Mouse (Mus musculus): ENCODE measurements around the gene Proser2. TPM values are rescaled to one million over a fixed set of nuclear protein-coding genes. Genes with fewer than 3 reads are reported as not detected.

Proser2 gene
- polyA plus RNA-seq, 1 experiment from 2014 or later: 27.7 TPM

GRCm38 (mm10) chr2:6085622-6086530 lies 44.1 kb downstream of the Proser2 start:
- no peak overlapping the region for H3K4me2 ChIP-seq (replicated peaks)
- peaks cover 17% of the 10 kb centered on the region for H3K4me1 ChIP-seq (replicated peaks)
- H3K9ac ChIP-seq: no peak overlapping the region
- no peak overlapping the region for H3K4me3 ChIP-seq (replicated peaks)
- no peak overlapping the region; the same call in 1 of the 2 replicates for H3K27ac ChIP-seq
- no peaks in the 10 kb centered on the region for H3K36me3 ChIP-seq
- peak; percentile 55 for ATAC-seq
- 68% methylated on average over 19 of the region's 19 CpGs for WGBS
- no peaks in the 10 kb centered on the region for H3K27me3 ChIP-seq (replicated peaks)
- H3K9me3 ChIP-seq: no peaks in the 10 kb centered on the region

DNA sequence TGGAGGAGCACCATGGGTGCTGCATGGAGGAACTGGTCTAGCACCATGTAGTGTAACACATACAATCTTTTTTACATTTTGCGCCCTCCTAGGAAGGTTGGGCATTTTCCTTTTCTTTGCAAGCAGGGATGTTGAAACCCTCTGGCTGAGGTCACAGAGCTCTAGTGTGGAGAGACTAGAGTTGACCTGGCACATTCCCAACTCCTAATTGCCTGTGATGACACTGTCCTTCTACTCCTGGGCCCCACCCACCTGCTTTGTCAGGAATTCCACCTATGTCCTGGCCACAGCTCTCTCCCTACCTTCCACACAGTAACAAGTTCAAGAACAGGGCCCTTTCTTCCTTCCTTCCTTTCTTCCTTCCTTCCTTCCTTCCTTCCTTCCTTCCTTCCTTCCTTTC lies 46.3 kb downstream of the Proser2 start:
- no peak overlapping the region for H3K4me3 ChIP-seq (replicated peaks)
- no peaks in the 10 kb centered on the region for H3K36me3 ChIP-seq
- no peaks in the 10 kb centered on the region for H3K27me3 ChIP-seq (replicated peaks)
- no peak overlapping the region for H3K27ac ChIP-seq
- no peak overlapping the region for H3K9ac ChIP-seq
- peaks cover 21% of the 10 kb centered on the region for H3K4me1 ChIP-seq (replicated peaks)
- no peak for ATAC-seq
- 91% methylated on average over 1 of the region's 1 CpGs for WGBS
- H3K9me3 ChIP-seq: no peaks in the 10 kb centered on the region
- no peak overlapping the region for H3K4me2 ChIP-seq (replicated peaks)

DNA sequence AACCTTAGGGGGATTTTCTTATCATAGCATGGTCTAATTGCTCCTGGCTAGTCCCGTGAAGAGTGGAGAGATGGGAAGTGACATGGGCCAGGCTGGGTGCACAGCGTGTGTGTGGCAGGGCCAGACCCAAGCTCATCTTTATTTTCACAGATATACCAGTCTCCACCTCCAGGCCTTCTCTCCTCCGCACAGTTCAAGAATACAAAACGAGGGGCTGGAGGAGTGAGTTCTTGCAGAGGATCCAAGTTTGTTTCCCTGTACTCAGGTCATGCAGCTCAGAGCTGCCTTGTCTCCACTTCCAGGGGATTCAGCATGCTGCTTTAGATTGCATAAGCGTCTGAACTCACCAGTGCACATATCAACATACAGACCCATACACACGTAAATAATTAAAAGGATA lies 47.4 kb downstream of the Proser2 start:
- Histone ChIP-seq H3K27me3 (replicated peaks) (no peaks in the 10 kb centered on the region), H3K27ac (no peak overlapping the region), H3K4me1 (replicated peaks) (peaks cover 21% of the 10 kb centered on the region), H3K9me3 (no peaks in the 10 kb centered on the region), H3K36me3 (no peaks in the 10 kb centered on the region), H3K4me2 (replicated peaks) (no peak overlapping the region), H3K9ac (no peak overlapping the region), H3K4me3 (replicated peaks) (no peak overlapping the region)
- ATAC-seq: no peak
- WGBS: 74% methylated on average over 6 of the region's 6 CpGs

DNA sequence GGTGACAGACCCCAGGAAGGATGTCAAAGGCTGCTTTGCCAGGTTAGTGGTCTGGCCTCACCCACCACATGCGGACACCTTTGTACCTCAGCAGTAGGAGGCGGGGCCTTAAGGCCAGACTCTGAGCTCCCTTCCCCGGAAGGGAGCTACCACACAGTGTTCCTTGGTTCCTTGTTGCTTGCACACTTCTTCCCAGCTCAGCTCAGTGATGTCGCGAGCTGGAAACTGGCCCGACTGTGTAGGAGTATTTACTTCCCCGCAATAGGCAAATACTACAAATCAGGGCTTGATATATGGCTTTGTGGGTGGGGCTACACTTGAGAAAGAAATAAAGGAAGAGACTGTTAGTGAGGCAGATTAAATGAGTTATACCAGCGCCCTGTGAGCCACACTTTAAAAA lies 48.9 kb downstream of the Proser2 start:
- Histone ChIP-seq H3K9ac (no peak overlapping the region), H3K4me3 (replicated peaks) (no peak overlapping the region), H3K4me1 (replicated peaks) (peaks cover 20% of the 10 kb centered on the region), H3K4me2 (replicated peaks) (no peak overlapping the region; the same call in 1 of the 2 replicates), H3K27ac (peak overlapping the region; percentile 64), H3K27me3 (replicated peaks) (no peaks in the 10 kb centered on the region), H3K9me3 (no peaks in the 10 kb centered on the region), H3K36me3 (no peaks in the 10 kb centered on the region)
- ATAC-seq: peak; percentile 78
- 26% methylated on average over 8 of the region's 8 CpGs for WGBS

- Histone ChIP-seq H3K36me3 (no peaks in the 10 kb centered on the region), H3K27me3 (replicated peaks) (no peaks in the 10 kb centered on the region), H3K4me1 (replicated peaks) (peaks cover 21% of the 10 kb centered on the region), H3K4me3 (replicated peaks) (no peak overlapping the region), H3K4me2 (replicated peaks) (no peak overlapping the region), H3K9me3 (no peaks in the 10 kb centered on the region), H3K27ac (no peak overlapping the region), H3K9ac (no peak overlapping the region)
- WGBS: 94% methylated on average over 1 of the region's 1 CpGs
- no peak for ATAC-seq
Observed at GRCm38 (mm10) chr2:6080037-6080436, 50.0 kb downstream of the Proser2 start.

DNA sequence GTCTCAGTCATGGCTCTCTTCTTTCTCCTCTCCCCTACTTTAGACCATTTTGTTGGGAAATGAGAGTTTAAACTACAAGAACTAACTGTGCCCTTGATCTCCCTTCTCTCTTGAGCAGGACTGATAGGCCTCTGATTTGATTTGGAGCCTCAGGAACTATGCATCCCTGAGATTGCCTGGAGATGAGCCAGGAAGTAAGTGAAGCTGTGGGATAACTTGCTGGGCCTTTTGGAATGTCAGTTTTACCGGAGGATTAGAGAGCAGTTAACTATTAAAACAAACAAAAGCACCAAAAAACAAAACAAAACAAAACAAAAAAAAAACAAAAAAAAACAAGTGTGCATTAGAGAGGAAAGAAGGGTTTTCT lies 54.5 kb downstream of the Proser2 start:
- Histone ChIP-seq H3K27ac (0 out of 2 replicates have a peak overlapping the region, but pooled peaks have one; percentile 27), H3K27me3 (replicated peaks) (no peaks in the 10 kb centered on the region), H3K4me3 (replicated peaks) (no peak overlapping the region), H3K9me3 (no peaks in the 10 kb centered on the region), H3K9ac (no peak overlapping the region), H3K4me2 (replicated peaks) (no peak overlapping the region), H3K4me1 (replicated peaks) (peaks cover 35% of the 10 kb centered on the region), H3K36me3 (no peaks in the 10 kb centered on the region)
- ATAC-seq: no peak
- WGBS: 29% methylated on average over 1 of the region's 1 CpGs

DNA sequence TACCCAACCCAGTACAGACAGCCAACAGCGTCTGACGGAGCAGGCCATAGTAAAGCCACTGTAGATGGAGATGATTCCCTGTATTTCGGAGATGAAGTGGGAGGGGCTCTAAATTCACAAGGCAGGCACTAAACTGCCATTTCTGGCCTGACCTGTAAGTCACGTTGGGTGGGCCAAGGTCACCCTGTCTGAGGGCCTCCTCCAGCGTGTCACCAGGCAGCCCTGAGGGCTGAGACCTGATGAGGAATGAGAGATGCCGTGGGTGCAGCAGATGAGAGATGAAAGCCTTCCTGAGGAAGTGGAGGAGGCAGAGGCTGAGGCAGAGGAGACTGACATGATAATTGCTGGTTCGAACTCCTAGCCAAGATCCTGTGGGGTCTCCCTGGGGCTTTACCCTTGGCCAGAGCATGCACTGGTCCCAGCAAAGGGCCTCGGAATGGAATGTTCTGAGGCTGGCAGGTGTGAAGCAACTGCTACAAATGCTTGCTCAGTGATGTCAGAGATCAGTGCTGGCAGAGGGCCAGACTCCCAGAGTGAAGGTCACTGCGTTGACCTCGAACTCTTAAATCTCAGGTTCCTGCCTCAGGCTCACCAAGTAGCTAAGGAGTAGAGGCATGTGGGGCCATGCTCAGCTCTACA lies 55.0 kb downstream of the Proser2 start:
- Histone ChIP-seq H3K4me2 (replicated peaks) (no peak overlapping the region), H3K27ac (0 out of 2 replicates have a peak overlapping the region, but pooled peaks have one; percentile 27), H3K27me3 (replicated peaks) (no peaks in the 10 kb centered on the region), H3K4me1 (replicated peaks) (peaks cover 35% of the 10 kb centered on the region), H3K4me3 (replicated peaks) (no peak overlapping the region), H3K9ac (no peak overlapping the region), H3K9me3 (no peaks in the 10 kb centered on the region), H3K36me3 (no peaks in the 10 kb centered on the region)
- 50% methylated on average over 10 of the region's 10 CpGs for WGBS
- ATAC-seq: no peak; the same call in 1 of the 2 replicates

DNA sequence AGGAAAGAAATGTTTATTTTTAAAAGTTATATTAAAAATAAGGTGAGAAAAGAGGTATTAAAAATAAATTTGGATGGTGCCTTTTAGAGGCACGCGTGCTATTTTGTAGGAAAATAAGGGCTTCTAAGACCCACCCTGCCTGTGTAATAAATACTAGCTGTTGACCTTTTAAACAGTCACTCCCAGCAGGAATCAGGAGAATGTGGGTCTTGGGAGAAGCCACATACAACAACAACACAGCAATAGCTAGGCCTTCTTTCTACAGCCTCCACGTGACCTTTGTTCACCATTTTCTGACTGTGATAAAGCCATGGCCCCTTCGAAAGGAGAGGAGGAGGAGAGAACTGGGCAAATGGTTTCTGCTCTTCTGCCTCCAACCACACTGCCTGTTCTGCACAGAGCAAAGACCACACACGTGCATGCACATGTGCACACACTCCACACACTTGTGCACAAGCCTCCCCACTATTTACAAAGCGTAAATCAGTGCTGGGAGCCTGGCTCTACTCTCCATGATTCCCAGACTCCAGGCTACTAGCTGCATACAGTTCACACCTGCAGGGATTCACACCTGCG lies 57.2 kb downstream of the Proser2 start:
- Histone ChIP-seq H3K36me3 (no peaks in the 10 kb centered on the region), H3K4me1 (replicated peaks) (peaks cover 35% of the 10 kb centered on the region), H3K4me3 (replicated peaks) (no peak overlapping the region), H3K4me2 (replicated peaks) (no peak overlapping the region), H3K27me3 (replicated peaks) (no peaks in the 10 kb centered on the region), H3K9me3 (no peaks in the 10 kb centered on the region), H3K27ac (peak overlapping the region; percentile 67), H3K9ac (no peak overlapping the region)
- peak; percentile 7; the same call in 1 of the 2 replicates for ATAC-seq
- WGBS: 49% methylated on average over 7 of the region's 7 CpGs

DNA sequence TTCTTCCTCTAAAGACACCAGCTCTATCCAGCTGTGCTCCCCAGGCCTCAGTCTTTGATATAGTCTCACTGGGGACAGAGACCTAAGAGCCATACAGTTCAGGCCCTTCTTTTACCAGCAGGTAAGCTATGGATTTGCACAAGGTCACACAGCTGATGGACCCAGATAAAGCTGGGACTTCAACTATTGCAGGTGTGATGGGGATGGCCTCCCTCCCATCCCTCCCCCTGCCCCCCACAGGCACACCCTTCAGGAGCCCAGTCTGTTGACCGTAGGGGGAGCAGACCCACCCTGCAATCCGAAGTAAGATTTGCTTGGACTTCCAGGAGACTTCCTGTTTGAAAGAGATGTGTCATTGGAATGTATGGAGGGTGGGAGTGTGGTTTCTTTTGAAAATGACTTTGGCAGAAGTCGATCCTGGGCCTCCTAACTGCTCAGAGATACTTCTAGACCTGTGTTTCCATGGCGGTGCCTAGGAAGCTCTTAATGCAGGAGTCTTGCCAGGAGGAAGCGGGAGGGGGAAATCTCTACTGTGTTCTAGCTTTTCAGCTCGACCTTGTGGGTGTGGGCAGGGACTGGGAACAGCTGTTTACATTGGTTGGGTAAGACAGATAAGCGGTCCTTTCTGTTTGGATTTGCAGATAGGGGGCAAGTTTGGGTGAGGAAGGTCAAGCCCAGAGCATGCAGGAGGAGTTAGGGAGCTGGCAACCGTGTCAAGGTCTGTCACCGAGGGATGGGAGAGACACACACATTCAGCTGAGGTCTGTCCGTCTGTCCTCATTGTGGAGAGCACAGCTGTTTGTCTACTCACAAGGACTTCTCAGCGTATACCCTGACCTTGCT lies 58.2 kb downstream of the Proser2 start:
- Histone ChIP-seq H3K4me1 (replicated peaks) (peaks cover 35% of the 10 kb centered on the region), H3K27ac (peak overlapping the region; percentile 77), H3K4me2 (replicated peaks) (peak overlapping the region; percentile 11; the same call in 1 of the 2 replicates), H3K9me3 (no peaks in the 10 kb centered on the region), H3K27me3 (replicated peaks) (no peaks in the 10 kb centered on the region), H3K36me3 (no peaks in the 10 kb centered on the region), H3K4me3 (replicated peaks) (no peak overlapping the region), H3K9ac (no peak overlapping the region)
- 14% methylated on average over 11 of the region's 11 CpGs for WGBS
- ATAC-seq: peak; percentile 88

- Histone ChIP-seq H3K4me3 (replicated peaks) (no peak overlapping the region), H3K27ac (peak overlapping the region; percentile 77), H3K4me1 (replicated peaks) (peaks cover 35% of the 10 kb centered on the region), H3K4me2 (replicated peaks) (no peak overlapping the region), H3K9me3 (no peaks in the 10 kb centered on the region), H3K36me3 (no peaks in the 10 kb centered on the region), H3K9ac (no peak overlapping the region), H3K27me3 (replicated peaks) (no peaks in the 10 kb centered on the region)
- no peak for ATAC-seq
- 48% methylated on average over 11 of the region's 11 CpGs for WGBS
Observed at GRCm38 (mm10) chr2:6070925-6071324, 59.1 kb downstream of the Proser2 start.

DNA sequence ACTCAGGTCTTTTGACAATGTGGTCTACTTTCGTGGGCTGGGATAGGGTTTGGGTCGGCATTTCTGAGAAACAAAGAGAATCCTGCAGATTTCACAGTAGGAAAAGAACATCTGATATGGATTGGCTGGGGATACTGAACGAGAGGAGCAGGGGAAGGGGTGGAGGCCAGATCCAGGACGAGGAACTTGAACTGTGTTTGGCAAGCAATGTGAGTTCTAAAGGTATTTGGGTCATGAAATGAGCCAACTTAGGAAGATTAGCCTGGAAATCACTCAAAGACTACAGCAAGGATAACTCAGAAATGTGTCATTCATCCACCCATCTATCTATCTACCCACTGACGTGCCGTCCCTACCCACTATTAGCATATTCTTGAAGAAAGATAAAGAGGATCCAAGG lies 62.7 kb downstream of the Proser2 start:
- 92% methylated on average over 6 of the region's 6 CpGs for WGBS
- H3K9ac ChIP-seq: no peak overlapping the region
- peaks cover 13% of the 10 kb centered on the region for H3K4me1 ChIP-seq (replicated peaks)
- no peak overlapping the region for H3K4me2 ChIP-seq (replicated peaks)
- no peak overlapping the region for H3K27ac ChIP-seq
- no peaks in the 10 kb centered on the region for H3K36me3 ChIP-seq
- no peaks in the 10 kb centered on the region for H3K27me3 ChIP-seq (replicated peaks)
- no peak for ATAC-seq
- H3K9me3 ChIP-seq: no peaks in the 10 kb centered on the region
- H3K4me3 ChIP-seq (replicated peaks): no peak overlapping the region
